Mouse (Mus musculus) small intestine, adult 2 months (tissue): ENCODE data around the gene Chst11. TPM values are rescaled to one million over a fixed set of nuclear protein-coding genes. Genes with fewer than 3 reads are reported as not detected.

Source experiments
- H3K27ac ChIP-seq: fragments of 200-500 bp; 2 replicates; pipeline ENCODE4 v1.5.1; 2012; ENCODE audit warnings: low read depth, low read length, control low read depth, inconsistent platforms; ENCODE audit not compliant: insufficient read depth
- H3K27me3 ChIP-seq: fragments of 200-500 bp; 2 replicates; pipeline ENCODE4 v1.6.1; 2012; ENCODE audit warnings: mild to moderate bottlenecking, moderate library complexity, low read length, inconsistent platforms; ENCODE audit not compliant: control insufficient read depth, insufficient read depth
- H3K36me3 ChIP-seq: fragments of 200-500 bp; 2 replicates; pipeline ENCODE4 v1.6.1; 2012; ENCODE audit warnings: mild to moderate bottlenecking, low read length, control low read depth, inconsistent platforms; ENCODE audit not compliant: control insufficient read depth, insufficient read depth
- H3K4me1 ChIP-seq: fragments of 200-500 bp; 2 replicates; pipeline ENCODE4 v1.6.1; 2012; ENCODE audit warnings: low read length, inconsistent platforms, mixed read lengths; ENCODE audit not compliant: control insufficient read depth, insufficient read depth, insufficient read length
- H3K4me3 ChIP-seq: fragments of 200-500 bp; 2 replicates; pipeline ENCODE4 v1.5.1; 2012; ENCODE audit warnings: low read depth, mild to moderate bottlenecking, control low read depth, inconsistent platforms, low read length, moderate library complexity
- CTCF ChIP-seq: fragments of 200-500 bp; IDR thresholded peaks from 2 replicates; pipeline ENCODE4 v1.5.1; 2012; ENCODE audit warnings: low read depth, mild to moderate bottlenecking, control low read depth, inconsistent platforms, low read length, moderate library complexity, mixed read lengths; ENCODE audit not compliant: insufficient replicate concordance, insufficient read length; ENCODE audit errors: extremely low read depth
- POLR2A ChIP-seq: fragments of 200-500 bp; IDR thresholded peaks from 2 replicates; pipeline ENCODE4 v1.6.1; 2012; ENCODE audit warnings: low read depth, mild to moderate bottlenecking, control low read depth, inconsistent platforms, low read length, moderate library complexity
- WGBS: fragments of 180-500 bp; shearing (Covaris S2); methylation state at CpG from one replicate; pipeline ENCODE4 v1.1.7; 2018; 5-methylcytosine and 5-hydroxymethylcytosine counted together
- polyA plus RNA-seq: library from polyadenylated mRNA; depleted of rRNA; stranded (reverse); fragments of >200 nt; gene quantifications from 2 replicates; pipeline ENCODE4 v1.2.3, GENCODE M21; 2012

The Chst11 gene
- polyA plus RNA-seq, 1 experiment, result 5.5 TPM

GRCm38 (mm10) chr10:83004389-83004788 is 19.1 kb downstream of the Chst11 start:
- Histone ChIP-seq H3K27me3 (no peaks in the 10 kb centered on the region), H3K36me3 (no peaks in the 10 kb centered on the region), H3K4me3 (no peak overlapping the region), H3K27ac (no peak overlapping the region; the same call in 1 of the 2 replicates), H3K4me1 (peaks cover 7% of the 10 kb centered on the region)
- TF ChIP-seq POLR2A, result no peak
- TF ChIP-seq CTCF, result no peak
- WGBS, result 64% methylated on average over 9 of the region's 9 CpGs

DNA sequence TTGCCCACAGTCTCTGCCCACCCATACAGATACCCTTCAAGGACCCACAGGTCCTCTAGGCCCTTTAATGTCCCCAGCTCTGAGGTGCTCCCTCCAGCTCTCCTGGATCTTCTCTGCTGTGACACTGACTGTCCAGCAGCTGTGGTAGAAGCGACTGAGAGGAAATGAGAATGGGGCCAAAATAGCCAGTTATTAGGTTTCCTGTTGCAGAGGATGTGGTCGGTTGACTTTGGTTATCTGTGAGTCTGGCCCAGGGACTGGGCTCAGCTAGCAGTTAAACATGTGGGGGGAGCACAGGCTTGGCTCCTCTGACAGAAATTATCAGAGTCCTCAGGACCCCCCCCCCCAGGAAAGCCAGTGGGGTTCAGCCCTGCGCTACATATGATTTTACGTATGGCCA is 19.7 kb downstream of the Chst11 start:
- TF ChIP-seq CTCF (no peak), POLR2A (no peak)
- Histone ChIP-seq H3K36me3 (no peaks in the 10 kb centered on the region), H3K27ac (peak overlapping the region; percentile 17; the same call in 1 of the 2 replicates), H3K4me1 (peaks cover 7% of the 10 kb centered on the region), H3K4me3 (no peak overlapping the region), H3K27me3 (no peaks in the 10 kb centered on the region)
- 79% methylated on average over 4 of the region's 4 CpGs for WGBS

GRCm38 (mm10) chr10:83006258-83006657 is 21.0 kb downstream of the Chst11 start:
- Histone ChIP-seq H3K4me3 (no peak overlapping the region), H3K4me1 (peaks cover 7% of the 10 kb centered on the region), H3K27me3 (no peaks in the 10 kb centered on the region), H3K27ac (peak overlapping the region; percentile 63; the same call in 1 of the 2 replicates), H3K36me3 (no peaks in the 10 kb centered on the region)
- TF ChIP-seq CTCF (no peak), POLR2A (no peak)
- 84% methylated on average over 8 of the region's 8 CpGs for WGBS

DNA sequence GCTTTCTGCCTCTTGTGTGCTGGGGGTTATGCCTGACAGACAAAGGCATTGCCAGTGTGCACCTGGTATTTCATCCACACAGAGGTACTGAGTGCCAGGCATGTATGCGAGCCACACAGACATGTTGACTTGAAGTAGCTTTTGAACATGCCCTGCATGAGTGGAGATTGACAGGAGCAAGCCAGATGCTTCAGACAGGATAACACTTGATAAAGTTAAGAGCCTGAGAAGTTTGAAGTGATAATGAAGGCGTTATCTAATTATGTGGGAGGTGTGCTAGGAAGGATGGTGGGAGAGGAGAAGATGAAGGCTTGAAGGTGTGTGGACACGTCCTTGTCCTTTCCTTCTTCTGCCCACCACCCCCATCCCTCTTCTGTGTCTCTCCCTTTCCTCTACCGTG is 28.7 kb downstream of the Chst11 start:
- H3K4me3 ChIP-seq, result no peak overlapping the region
- no peaks in the 10 kb centered on the region for H3K4me1 ChIP-seq
- WGBS, result 83% methylated on average over 4 of the region's 4 CpGs
- no peaks in the 10 kb centered on the region for H3K36me3 ChIP-seq
- no peaks in the 10 kb centered on the region for H3K27me3 ChIP-seq
- no peak overlapping the region for H3K27ac ChIP-seq
- TF ChIP-seq POLR2A, result no peak
- no peak for TF ChIP-seq CTCF

GRCm38 (mm10) chr10:83015919-83016318 is 30.6 kb downstream of the Chst11 start:
- H3K4me1 ChIP-seq, result no peaks in the 10 kb centered on the region
- H3K36me3 ChIP-seq, result no peaks in the 10 kb centered on the region
- no peak overlapping the region for H3K4me3 ChIP-seq
- no peak overlapping the region for H3K27ac ChIP-seq
- WGBS, result 93% methylated on average over 3 of the region's 3 CpGs
- H3K27me3 ChIP-seq, result no peaks in the 10 kb centered on the region
- TF ChIP-seq POLR2A (no peak), CTCF (no peak)

- H3K36me3 ChIP-seq, result no peaks in the 10 kb centered on the region
- no peaks in the 10 kb centered on the region for H3K4me1 ChIP-seq
- H3K4me3 ChIP-seq, result no peak overlapping the region
- WGBS, result 80% methylated on average over 13 of the region's 13 CpGs
- TF ChIP-seq CTCF (no peak), POLR2A (no peak)
- no peaks in the 10 kb centered on the region for H3K27me3 ChIP-seq
- no peak overlapping the region for H3K27ac ChIP-seq
These were observed 31.5 kb downstream of the Chst11 start for GRCm38 (mm10) chr10:83016779-83017178.

GRCm38 (mm10) chr10:83017760-83018498 is 32.6 kb downstream of the Chst11 start:
- Histone ChIP-seq H3K4me1 (no peaks in the 10 kb centered on the region), H3K36me3 (no peaks in the 10 kb centered on the region), H3K27ac (no peak overlapping the region), H3K4me3 (no peak overlapping the region), H3K27me3 (no peaks in the 10 kb centered on the region)
- TF ChIP-seq CTCF (no peak), POLR2A (no peak)
- WGBS, result 68% methylated on average over 21 of the region's 21 CpGs
